ENCODE assay signal across 8 mouse cellular contexts in genomic region chr5:27792173-27792470, GRCm38 (mm10). TPM values are rescaled to one million over a fixed set of nuclear protein-coding genes. Genes with fewer than 3 reads are reported as not detected.
A peak's percentile ranks its signal among the peaks of the same experiment; 100 is the strongest.
DNase-seq lines count a peak whose midpoint lies in the region; ATAC-seq and TF ChIP-seq lines count a peak whose summit lies in the region.

No protein-coding gene starts in this region.

- peak overlapping the region; percentile 66 for H3K4me3 ChIP-seq in heart, embryonic 11.5 days (ENCODE audit: low read depth, low read length)
- H3K4me3 ChIP-seq in E14TG2a.4 (replicated peaks; ENCODE audit: low read length): peak overlapping the region; percentile 91
- peak overlapping the region; percentile 84 for H3K4me3 ChIP-seq in forebrain, embryonic 16.5 days (replicated peaks; ENCODE audit: low read length)
- H3K4me3 ChIP-seq in liver, postnatal 0 days (ENCODE audit: low read depth, low read length): peak overlapping the region; percentile 86

- no peaks in the 10 kb centered on the region for H3K27me3 ChIP-seq in heart, embryonic 11.5 days (ENCODE audit: control insufficient read depth, insufficient read depth, low read length)
- no peaks in the 10 kb centered on the region for H3K27me3 ChIP-seq in E14TG2a.4 (ENCODE audit: insufficient read depth, low read length)
- no peaks in the 10 kb centered on the region for H3K27me3 ChIP-seq in forebrain, embryonic 16.5 days (replicated peaks; ENCODE audit: control insufficient read depth, insufficient read depth, low read length)
- no peaks in the 10 kb centered on the region for H3K27me3 ChIP-seq in liver, postnatal 0 days (ENCODE audit: insufficient read depth, low read length)

- H3K36me3 ChIP-seq in heart, embryonic 11.5 days (ENCODE audit: control insufficient read depth, insufficient read depth, low read length): peaks cover 8% of the 10 kb centered on the region
- peaks cover 29% of the 10 kb centered on the region for H3K36me3 ChIP-seq in E14TG2a.4 (ENCODE audit: insufficient read depth, low read length)
- H3K36me3 ChIP-seq in forebrain, embryonic 16.5 days (ENCODE audit: control insufficient read depth, insufficient read depth): peaks cover 8% of the 10 kb centered on the region; the same call in 1 of the 2 replicates
- H3K36me3 ChIP-seq in liver, postnatal 0 days (replicated peaks; ENCODE audit: insufficient read depth, low read length): peaks cover 17% of the 10 kb centered on the region

- WGBS in heart, embryonic 11.5 days (ENCODE audit: insufficient replicate concordance): 10% methylated on average over 8 of the region's 8 CpGs
- 16% methylated on average over 8 of the region's 8 CpGs for WGBS in forebrain, embryonic 16.5 days
- WGBS in liver, postnatal 0 days (ENCODE audit: insufficient replicate concordance): 11% methylated on average over 8 of the region's 8 CpGs

- peak overlapping the region; percentile 86 for H3K9ac ChIP-seq in heart, embryonic 11.5 days (ENCODE audit: low read depth, low read length)
- H3K9ac ChIP-seq in forebrain, embryonic 16.5 days (replicated peaks; ENCODE audit: low read depth, low read length): peak overlapping the region; percentile 85
- H3K9ac ChIP-seq in liver, postnatal 0 days (replicated peaks): peak overlapping the region; percentile 89

- H3K27ac ChIP-seq in heart, embryonic 11.5 days (ENCODE audit: low read depth, low read length): peak overlapping the region; percentile 93
- peak overlapping the region; percentile 96 for H3K27ac ChIP-seq in forebrain, embryonic 16.5 days (ENCODE audit: low read length)
- H3K27ac ChIP-seq in liver, postnatal 0 days (ENCODE audit: low read depth): peak overlapping the region; percentile 96

- no peak for DNase-seq in heart, adult 11 months
- DNase-seq in liver, postnatal 0 days: no peak
- DNase-seq in frontal cortex, postnatal 25 days (ENCODE audit: low spot score in 2 of 2): no peak
- DNase-seq in ovary, postnatal 36 days (ENCODE audit: low spot score): no peak
- DNase-seq in left cerebral cortex, postnatal 4 days: no peak

- no peak for TF ChIP-seq EP300 in liver, postnatal 0 days (IDR thresholded peaks at IDR 0.05; ENCODE audit: low read depth)

- peaks cover 14% of the 10 kb centered on the region for H3K4me1 ChIP-seq in heart, embryonic 11.5 days (ENCODE audit: control insufficient read depth, insufficient read depth, low read length)
- peaks cover 36% of the 10 kb centered on the region for H3K4me1 ChIP-seq in E14TG2a.4 (replicated peaks; ENCODE audit: low read depth, low read length)
- peaks cover 22% of the 10 kb centered on the region for H3K4me1 ChIP-seq in forebrain, embryonic 16.5 days (replicated peaks; ENCODE audit: control insufficient read depth, insufficient read depth, low read length)
- H3K4me1 ChIP-seq in liver, postnatal 0 days (ENCODE audit: insufficient read depth): peaks cover 24% of the 10 kb centered on the region

- intact Hi-C loops in left cerebral cortex, postnatal 4 days (cut with DNase I): loop anchor here (10.0 kb wide), 1 partner anchor 303 kb away; no protein-coding TSS in a partner anchor

- H3K9me3 ChIP-seq in heart, embryonic 11.5 days (replicated peaks; ENCODE audit: control insufficient read depth, low read length): no peaks in the 10 kb centered on the region
- no peaks in the 10 kb centered on the region for H3K9me3 ChIP-seq in E14TG2a.4 (ENCODE audit: low read length)
- H3K9me3 ChIP-seq in forebrain, embryonic 16.5 days (ENCODE audit: control insufficient read depth, low read length): no peaks in the 10 kb centered on the region
- no peaks in the 10 kb centered on the region for H3K9me3 ChIP-seq in liver, postnatal 0 days (ENCODE audit: low read length)

- H3K4me2 ChIP-seq in heart, embryonic 11.5 days: peak overlapping the region; percentile 77
- H3K4me2 ChIP-seq in forebrain, embryonic 16.5 days (ENCODE audit: low read length): peak overlapping the region; percentile 71
- peak overlapping the region; percentile 81 for H3K4me2 ChIP-seq in liver, postnatal 0 days (ENCODE audit: low read depth, low read length)

- ATAC-seq in heart, embryonic 11.5 days (replicated peaks; ENCODE audit: insufficient number of reproducible peaks, low FRiP score, low TSS enrichment): no peak
- ATAC-seq in forebrain, embryonic 16.5 days: no peak
- no peak for ATAC-seq in liver, postnatal 0 days

- TF ChIP-seq CTCF in E14TG2a.4 (conservative IDR thresholded peaks at IDR 0.05; ENCODE audit: low read length): no peak
- TF ChIP-seq CTCF in liver, postnatal 0 days (IDR thresholded peaks at IDR 0.05; ENCODE audit: low read depth): no peak

RNA-seq across cellular contexts. Expression of gene Paxip1, which starts 0.6 kb away (rescaled TPM):
- polyA plus RNA-seq in heart, embryonic 11.5 days (2014; fragmentation: Nextera tagmentation; extraction: Ambion mirVana): 27.2 and 28.2 TPM in 2 replicates
- 28.7 and 29.7 TPM in 2 replicates for polyA plus RNA-seq in forebrain, embryonic 16.5 days (2015; fragmentation: Nextera tagmentation; extraction: Ambion mirVana)
- polyA plus RNA-seq in liver, postnatal 0 days (2015; fragmentation: Nextera tagmentation; extraction: Ambion mirVana): 7.2 and 8.3 TPM in 2 replicates
- 10 to 100 TPM; 39.6 to 50.3 TPM for total RNA-seq in left cerebral cortex, postnatal 4 days (2021)

RNA-seq across cellular contexts. Expression of gene Htr5a, which starts 49.8 kb away (rescaled TPM):
- polyA plus RNA-seq in heart, embryonic 11.5 days (2014; fragmentation: Nextera tagmentation; extraction: Ambion mirVana): not detected in 2 replicates
- polyA plus RNA-seq in forebrain, embryonic 16.5 days (2015; fragmentation: Nextera tagmentation; extraction: Ambion mirVana): 0.61 and 1.2 TPM in 2 replicates
- not detected in 2 replicates for polyA plus RNA-seq in liver, postnatal 0 days (2015; fragmentation: Nextera tagmentation; extraction: Ambion mirVana)
- 10 to 100 TPM in 1 of 2 experiments, 1 to 10 TPM in 1; 8.9 to 10.9 TPM for total RNA-seq in left cerebral cortex, postnatal 4 days (2021)
